Mouse (Mus musculus) hindbrain, embryonic 12.5 days (tissue): ENCODE measurements around the gene Jmjd4. TPM values are rescaled to one million over a fixed set of nuclear protein-coding genes. Genes with fewer than 3 reads are reported as not detected.

ENCODE experiments used
- ATAC-seq: fragments of 200-750 bp; cut with Nextera tagmentation; 2 replicates; pipeline ENCODE4 v1.8.0; 2017; ENCODE audit warnings: moderate TSS enrichment; ENCODE audit not compliant: low FRiP score
- H3K27ac ChIP-seq: fragments of 300-500 bp; sonication (generic); 2 replicates; pipeline ENCODE4 v1.5.1; 2016; ENCODE audit warnings: mild to moderate bottlenecking
- H3K27me3 ChIP-seq: fragments of 300-500 bp; sonication (generic); 2 replicates; pipeline ENCODE4 v1.6.1; 2016; ENCODE audit warnings: mild to moderate bottlenecking
- H3K36me3 ChIP-seq: fragments of 300-500 bp; sonication (generic); 2 replicates; pipeline ENCODE4 v1.6.1; 2016; ENCODE audit warnings: mild to moderate bottlenecking
- H3K4me1 ChIP-seq: fragments of 300-500 bp; sonication (generic); 2 replicates; pipeline ENCODE4 v1.6.1; 2016
- H3K4me2 ChIP-seq: fragments of 300-500 bp; sonication (generic); replicated peaks from 2 replicates; pipeline ENCODE4 v1.6.1; 2016; ENCODE audit warnings: mild to moderate bottlenecking
- H3K4me3 ChIP-seq: fragments of 300-500 bp; sonication (generic); 2 replicates; pipeline ENCODE4 v1.5.1; 2016; ENCODE audit warnings: mild to moderate bottlenecking
- H3K9ac ChIP-seq: fragments of 300-500 bp; sonication (generic); 2 replicates; pipeline ENCODE4 v1.6.1; 2016; ENCODE audit warnings: mild to moderate bottlenecking, moderate library complexity
- H3K9me3 ChIP-seq: fragments of 300-500 bp; sonication (generic); replicated peaks from 2 replicates; pipeline ENCODE4 v1.6.1; 2016; ENCODE audit warnings: mild to moderate bottlenecking
- WGBS: fragments of 180-500 bp; shearing (Covaris S2); methylation state at CpG from one replicate; pipeline ENCODE4 v1.1.7; 2016; 5-methylcytosine and 5-hydroxymethylcytosine counted together
- polyA plus RNA-seq: library from polyadenylated mRNA; unstranded; fragments of >200 nt; fragmentation: Nextera tagmentation; extraction: Ambion mirVana; gene quantifications from 2 replicates; pipeline ENCODE4 v1.2.1, GENCODE M21; 2016

Gene Jmjd4
- polyA plus RNA-seq, 1 experiment from 2014 or later, result 14.6 TPM

GRCm38 (mm10) chr11:59429959-59430358, 19.9 kb upstream of the Jmjd4 start:
- H3K4me2 ChIP-seq, result no peak overlapping the region

GRCm38 (mm10) chr11:59432261-59432660, 17.6 kb upstream of the Jmjd4 start:
- 74% methylated on average over 3 of the region's 3 CpGs for WGBS
- Histone ChIP-seq H3K27ac (no peak overlapping the region), H3K4me3 (no peak overlapping the region), H3K4me2 (no peak overlapping the region), H3K4me1 (no peaks in the 10 kb centered on the region), H3K9ac (no peak overlapping the region), H3K9me3 (peaks cover 10% of the 10 kb centered on the region), H3K36me3 (peaks cover 62% of the 10 kb centered on the region), H3K27me3 (no peaks in the 10 kb centered on the region)
- no peak for ATAC-seq

More at GRCm38 (mm10) chr11:59429959-59430358, 19.9 kb upstream of the Jmjd4 start:
- Histone ChIP-seq H3K27ac (no peak overlapping the region), H3K4me3 (no peak overlapping the region), H3K9me3 (no peaks in the 10 kb centered on the region), H3K4me1 (no peaks in the 10 kb centered on the region), H3K9ac (no peak overlapping the region), H3K36me3 (peaks cover 68% of the 10 kb centered on the region), H3K27me3 (no peaks in the 10 kb centered on the region)
- no peak for ATAC-seq
- WGBS, result 86% methylated on average over 1 of the region's 1 CpGs

GRCm38 (mm10) chr11:59437954-59438353, 11.9 kb upstream of the Jmjd4 start:
- H3K9ac ChIP-seq, result no peak overlapping the region
- ATAC-seq, result no peak
- H3K4me3 ChIP-seq, result no peak overlapping the region
- WGBS, result 95% methylated on average over 12 of the region's 12 CpGs
- H3K27me3 ChIP-seq, result no peaks in the 10 kb centered on the region
- no peak overlapping the region for H3K27ac ChIP-seq
- no peak overlapping the region for H3K4me2 ChIP-seq
- peaks cover 43% of the 10 kb centered on the region for H3K36me3 ChIP-seq
- peaks cover 10% of the 10 kb centered on the region for H3K9me3 ChIP-seq
- H3K4me1 ChIP-seq, result no peaks in the 10 kb centered on the region

- H3K27ac ChIP-seq, result no peak overlapping the region
- H3K9ac ChIP-seq, result no peak overlapping the region
- H3K4me2 ChIP-seq, result no peak overlapping the region
- H3K4me1 ChIP-seq, result no peaks in the 10 kb centered on the region
- H3K9me3 ChIP-seq, result no peaks in the 10 kb centered on the region
- no peaks in the 10 kb centered on the region for H3K27me3 ChIP-seq
- H3K4me3 ChIP-seq, result no peak overlapping the region
- peaks cover 9% of the 10 kb centered on the region for H3K36me3 ChIP-seq
- ATAC-seq, result no peak
Measured at GRCm38 (mm10) chr11:59443102-59443501, 6.7 kb upstream of the Jmjd4 start.

- no peaks in the 10 kb centered on the region for H3K27me3 ChIP-seq
- peak overlapping the region; percentile 92 for H3K4me2 ChIP-seq
- WGBS, result 2% methylated on average over 38 of the region's 38 CpGs
- H3K9me3 ChIP-seq, result no peaks in the 10 kb centered on the region
- ATAC-seq, result peak; percentile 68
- peaks cover 19% of the 10 kb centered on the region for H3K4me1 ChIP-seq
- H3K36me3 ChIP-seq, result peaks cover 21% of the 10 kb centered on the region
- H3K9ac ChIP-seq, result peak overlapping the region; percentile 76
- peak overlapping the region; percentile 92 for H3K27ac ChIP-seq
- H3K4me3 ChIP-seq, result peak overlapping the region; percentile 75
Measured at GRCm38 (mm10) chr11:59450230-59450771, 456 bp downstream of the Jmjd4 start.

- peak within 1 kb of the TSS; percentile 92 for H3K27ac ChIP-seq
- ATAC-seq, result no peak
- no peaks in the 10 kb centered on the region for H3K27me3 ChIP-seq
- peak within 1 kb of the TSS; percentile 92 for H3K4me2 ChIP-seq
- 87% methylated on average over 4 of the region's 4 CpGs for WGBS
- peak within 1 kb of the TSS; percentile 75 for H3K4me3 ChIP-seq
- H3K9ac ChIP-seq, result peak within 1 kb of the TSS; percentile 76
- peaks cover 19% of the 10 kb centered on the region for H3K4me1 ChIP-seq
- peaks cover 29% of the 10 kb centered on the region for H3K36me3 ChIP-seq
- no peaks in the 10 kb centered on the region for H3K9me3 ChIP-seq
Measured at GRCm38 (mm10) chr11:59451086-59451485, 1.2 kb downstream of the Jmjd4 start, which contains the start of gene Snap47. Gene Snap47, minus strand, starts transcription at chr11:59451186.

- peaks cover 59% of the 10 kb centered on the region for H3K36me3 ChIP-seq
- ATAC-seq, result no peak
- no peak overlapping the region for H3K27ac ChIP-seq
- H3K4me3 ChIP-seq, result no peak overlapping the region
- 95% methylated on average over 2 of the region's 2 CpGs for WGBS
- no peak overlapping the region for H3K4me2 ChIP-seq
- no peaks in the 10 kb centered on the region for H3K4me1 ChIP-seq
- no peaks in the 10 kb centered on the region for H3K27me3 ChIP-seq
- no peak overlapping the region for H3K9ac ChIP-seq
- no peaks in the 10 kb centered on the region; the same call in 1 of the 2 replicates for H3K9me3 ChIP-seq
Measured at GRCm38 (mm10) chr11:59456346-59456745, 6.5 kb downstream of the Jmjd4 start.

- Histone ChIP-seq H3K9ac (no peak overlapping the region), H3K4me3 (no peak overlapping the region), H3K4me2 (no peak overlapping the region), H3K9me3 (no peaks in the 10 kb centered on the region; the same call in 1 of the 2 replicates), H3K36me3 (peaks cover 63% of the 10 kb centered on the region), H3K27ac (no peak overlapping the region), H3K4me1 (no peaks in the 10 kb centered on the region), H3K27me3 (no peaks in the 10 kb centered on the region)
- 86% methylated on average over 2 of the region's 2 CpGs for WGBS
- ATAC-seq, result no peak
Measured at GRCm38 (mm10) chr11:59456891-59457290, 7.0 kb downstream of the Jmjd4 start.

GRCm38 (mm10) chr11:59458973-59459372, 9.1 kb downstream of the Jmjd4 start:
- 66% methylated on average over 5 of the region's 5 CpGs for WGBS
- H3K27ac ChIP-seq, result no peak overlapping the region
- H3K9ac ChIP-seq, result no peak overlapping the region
- H3K4me1 ChIP-seq, result no peaks in the 10 kb centered on the region
- H3K4me3 ChIP-seq, result no peak overlapping the region
- no peaks in the 10 kb centered on the region for H3K27me3 ChIP-seq
- peaks cover 76% of the 10 kb centered on the region for H3K36me3 ChIP-seq
- ATAC-seq, result no peak
- H3K9me3 ChIP-seq, result peaks cover 19% of the 10 kb centered on the region
- H3K4me2 ChIP-seq, result no peak overlapping the region

GRCm38 (mm10) chr11:59460459-59460858, 10.6 kb downstream of the Jmjd4 start:
- no peak overlapping the region for H3K4me2 ChIP-seq
- no peak overlapping the region for H3K9ac ChIP-seq
- 96% methylated on average over 2 of the region's 2 CpGs for WGBS
- H3K4me3 ChIP-seq, result no peak overlapping the region
- ATAC-seq, result no peak
- H3K27me3 ChIP-seq, result no peaks in the 10 kb centered on the region
- no peak overlapping the region for H3K27ac ChIP-seq
- H3K36me3 ChIP-seq, result peaks cover 75% of the 10 kb centered on the region
- peaks cover 23% of the 10 kb centered on the region for H3K9me3 ChIP-seq
- H3K4me1 ChIP-seq, result no peaks in the 10 kb centered on the region

- peak; percentile 75 for ATAC-seq
- Histone ChIP-seq H3K9ac (peak overlapping the region; percentile 86), H3K27ac (peak overlapping the region; percentile 77), H3K27me3 (no peaks in the 10 kb centered on the region), H3K4me3 (peak overlapping the region; percentile 82), H3K4me1 (peaks cover 7% of the 10 kb centered on the region), H3K9me3 (no peaks in the 10 kb centered on the region), H3K4me2 (peak overlapping the region; percentile 75), H3K36me3 (peaks cover 4% of the 10 kb centered on the region)
- 10% methylated on average over 37 of the region's 37 CpGs for WGBS
Measured at GRCm38 (mm10) chr11:59471413-59472325, 21.8 kb downstream of the Jmjd4 start.

- Histone ChIP-seq H3K9me3 (no peaks in the 10 kb centered on the region), H3K4me2 (peak within 1 kb of the TSS; percentile 75), H3K36me3 (no peaks in the 10 kb centered on the region), H3K4me1 (peaks cover 7% of the 10 kb centered on the region), H3K27ac (peak within 1 kb of the TSS; percentile 77), H3K4me3 (peak within 1 kb of the TSS; percentile 82), H3K9ac (peak within 1 kb of the TSS; percentile 86), H3K27me3 (no peaks in the 10 kb centered on the region)
- ATAC-seq, result peak; percentile 89
- WGBS, result 1% methylated on average over 19 of the region's 19 CpGs
Measured at GRCm38 (mm10) chr11:59472326-59472677, 22.5 kb downstream of the Jmjd4 start, which contains the start of gene Zfp867. Gene Zfp867, minus strand, starts transcription at chr11:59472474.
